Mouse (Mus musculus) intestine, embryonic 14.5 days (tissue): ENCODE data around the gene Mup10. TPM values are rescaled to one million over a fixed set of nuclear protein-coding genes. Genes with fewer than 3 reads are reported as not detected.
"Not testable (repeated sequence)": the region's sequence is repeated elsewhere in the genome, so short reads cannot be mapped to it uniquely, and the experiment has no call there.

Experiments
- ATAC-seq: fragments of 200-750 bp; cut with Nextera tagmentation; replicated peaks from 2 replicates; pipeline ENCODE4 v1.8.0; 2017; ENCODE audit warnings: low read depth, moderate number of reproducible peaks, moderate TSS enrichment, moderate library complexity; ENCODE audit not compliant: low FRiP score, low TSS enrichment
- DNase-seq: peaks from one replicate; pipeline ENCODE4 v3.0.0-alpha.2; 2018; ENCODE audit warnings: low spot score
- H3K27ac ChIP-seq: fragments of 300-500 bp; sonication (generic); 2 replicates; pipeline ENCODE4 v1.5.1; 2014; ENCODE audit warnings: low read depth, mild to moderate bottlenecking, control low read depth
- H3K27me3 ChIP-seq: fragments of 300-500 bp; sonication (generic); replicated peaks from 2 replicates; pipeline ENCODE4 v1.6.1; 2014; ENCODE audit warnings: low read length, control low read depth; ENCODE audit not compliant: control insufficient read depth, insufficient read depth
- H3K36me3 ChIP-seq: fragments of 300-500 bp; sonication (generic); 2 replicates; pipeline ENCODE4 v1.6.1; 2014; ENCODE audit warnings: low read length, control low read depth; ENCODE audit not compliant: control insufficient read depth, insufficient read depth
- H3K4me1 ChIP-seq: fragments of 300-500 bp; sonication (generic); replicated peaks from 2 replicates; pipeline ENCODE4 v1.6.1; 2014; ENCODE audit warnings: low read length, control low read depth, mixed read lengths; ENCODE audit not compliant: control insufficient read depth, insufficient read depth
- H3K4me2 ChIP-seq: fragments of 300-500 bp; sonication (generic); 2 replicates; pipeline ENCODE4 v1.6.1; 2014; ENCODE audit warnings: low read length
- H3K4me3 ChIP-seq: fragments of 300-500 bp; sonication (generic); 2 replicates; pipeline ENCODE4 v1.5.1; 2014; ENCODE audit warnings: low read depth, low read length, control low read depth, mixed read lengths
- H3K9ac ChIP-seq: fragments of 300-500 bp; sonication (generic); 2 replicates; pipeline ENCODE4 v1.6.1; 2014; ENCODE audit warnings: mild to moderate bottlenecking, low read length
- H3K9me3 ChIP-seq: fragments of 300-500 bp; sonication (generic); 2 replicates; pipeline ENCODE4 v1.6.1; 2016; ENCODE audit warnings: low read length, control low read depth; ENCODE audit not compliant: control insufficient read depth
- WGBS: fragments of 180-500 bp; shearing (Covaris S2); extraction: QIAGEN DNeasy Blood & Tissue Kit; methylation state at CpG from one replicate; pipeline ENCODE4 v1.1.7; 2014; 5-methylcytosine and 5-hydroxymethylcytosine counted together
- polyA plus RNA-seq: library from polyadenylated mRNA; unstranded; fragments of >200 nt; fragmentation: Nextera tagmentation; extraction: Ambion mirVana; gene quantifications from 2 replicates; pipeline ENCODE4 v1.2.1, GENCODE M21; 2014

Gene Mup10
- polyA plus RNA-seq = not detected in 2 replicates

DNA sequence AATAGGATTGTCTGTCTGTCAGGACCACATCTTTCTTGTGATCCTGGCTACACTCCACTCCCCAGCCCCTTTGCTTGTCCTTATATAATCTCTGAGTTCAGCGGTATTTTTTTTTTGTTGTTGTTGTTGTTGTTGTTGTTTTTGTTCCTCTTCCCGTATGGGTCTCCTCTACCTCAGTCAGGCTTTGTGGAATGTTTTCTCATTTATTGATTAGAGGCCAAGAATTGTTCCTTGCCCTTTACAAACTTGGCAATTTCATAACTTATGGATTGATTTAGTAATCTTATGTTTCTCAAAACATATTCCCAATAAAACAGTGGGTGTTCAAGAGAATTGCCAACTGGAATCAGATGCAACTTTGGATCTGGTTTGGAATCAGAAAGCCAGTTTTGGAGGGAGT is at the start of gene Mup10:
Gene Mup10 (minus strand): TSS at position 101 of the 400 bp plus-strand sequence.
- 87% methylated on average over 2 of the region's 2 CpGs for WGBS
- DNase-seq, H3K36me3 ChIP-seq, H3K4me1 ChIP-seq, H3K9ac ChIP-seq, H3K4me3 ChIP-seq, H3K27ac ChIP-seq, ATAC-seq, H3K27me3 ChIP-seq, H3K9me3 ChIP-seq, H3K4me2 ChIP-seq: not testable (repeated sequence)

Other genes with a start within 250 kb of the Mup10 start
- not detected in 2 replicates for gene Mup9, start 160.2 kb downstream of the Mup10 start, polyA plus RNA-seq
- gene Mup1, start 80.2 kb downstream of the Mup10 start, polyA plus RNA-seq = not detected in 2 replicates
- not detected in 2 replicates for gene Mup11, start 80.2 kb upstream of the Mup10 start, polyA plus RNA-seq
- gene Mup12, start 159.1 kb upstream of the Mup10 start, polyA plus RNA-seq = not detected in 2 replicates
- not detected in 2 replicates for gene Mup22, start 239.3 kb upstream of the Mup10 start, polyA plus RNA-seq